Mouse (Mus musculus) intestine, embryonic 16.5 days (tissue): ENCODE measurements around the gene Tmem14a. TPM values are rescaled to one million over a fixed set of nuclear protein-coding genes. Genes with fewer than 3 reads are reported as not detected.
A peak's percentile ranks its signal among the peaks of the same experiment; 100 is the strongest.
"Not testable (repeated sequence)": the region's sequence is repeated elsewhere in the genome, so short reads cannot be mapped to it uniquely, and the experiment has no call there.

Experiments used
- ATAC-seq: fragments of 200-750 bp; cut with Nextera tagmentation; 2 replicates; pipeline ENCODE4 v1.8.0; 2017; ENCODE audit warnings: moderate TSS enrichment, moderate library complexity
- H3K27ac ChIP-seq: fragments of 300-500 bp; sonication (generic); 2 replicates; pipeline ENCODE4 v1.5.1; 2014; ENCODE audit warnings: mild to moderate bottlenecking, low read length
- H3K27me3 ChIP-seq: fragments of 300-500 bp; sonication (generic); replicated peaks from 2 replicates; pipeline ENCODE4 v1.6.1; 2014; ENCODE audit warnings: low read length, control low read depth, mixed read lengths; ENCODE audit not compliant: control insufficient read depth, insufficient read depth
- H3K36me3 ChIP-seq: fragments of 300-500 bp; sonication (generic); 2 replicates; pipeline ENCODE4 v1.6.1; 2014; ENCODE audit warnings: low read length, control low read depth; ENCODE audit not compliant: control insufficient read depth, insufficient read depth
- H3K4me1 ChIP-seq: fragments of 300-500 bp; sonication (generic); 2 replicates; pipeline ENCODE4 v1.6.1; 2014; ENCODE audit warnings: low read length, control low read depth, mixed read lengths; ENCODE audit not compliant: control insufficient read depth, insufficient read depth
- H3K4me2 ChIP-seq: fragments of 300-500 bp; sonication (generic); 2 replicates; pipeline ENCODE4 v1.6.1; 2014; ENCODE audit warnings: low read depth, low read length, control low read depth
- H3K4me3 ChIP-seq: fragments of 300-500 bp; sonication (generic); 2 replicates; pipeline ENCODE4 v1.5.1; 2014; ENCODE audit warnings: mild to moderate bottlenecking, low read length
- H3K9ac ChIP-seq: fragments of 300-500 bp; sonication (generic); 2 replicates; pipeline ENCODE4 v1.6.1; 2014; ENCODE audit warnings: low read depth, low read length
- H3K9me3 ChIP-seq: fragments of 300-500 bp; sonication (generic); 2 replicates; pipeline ENCODE4 v1.6.1; 2016; ENCODE audit warnings: low read length, control low read depth; ENCODE audit not compliant: control insufficient read depth
- WGBS: fragments of 180-500 bp; shearing (Covaris S2); extraction: QIAGEN DNeasy Blood & Tissue Kit; methylation state at CpG from one replicate; pipeline ENCODE4 v1.1.7; 2014; 5-methylcytosine and 5-hydroxymethylcytosine counted together
- polyA plus RNA-seq: library from polyadenylated mRNA; unstranded; fragments of >200 nt; fragmentation: Nextera tagmentation; extraction: Ambion mirVana; gene quantifications from 2 replicates; pipeline ENCODE4 v1.2.1, GENCODE M21; 2015

Gene Tmem14a
- 12.8 and 14.1 TPM in 2 replicates for polyA plus RNA-seq

GRCm38 (mm10) chr1:21218489-21218919 lies at the start of gene Tmem14a:
Gene Tmem14a (plus strand): TSS chr1:21218575.
- 1% methylated on average over 17 of the region's 17 CpGs for WGBS
- Histone ChIP-seq H3K27me3 (no peaks in the 10 kb centered on the region), H3K9me3 (no peaks in the 10 kb centered on the region), H3K4me3 (peak within 1 kb of the TSS; percentile 73), H3K36me3 (no peaks in the 10 kb centered on the region), H3K4me2 (peak within 1 kb of the TSS; percentile 59), H3K27ac (peak within 1 kb of the TSS; percentile 80), H3K9ac (peak within 1 kb of the TSS; percentile 87), H3K4me1 (peaks cover 3% of the 10 kb centered on the region; the same call in 1 of the 2 replicates)
- ATAC-seq = peak; percentile 95

- H3K36me3 ChIP-seq = no peaks in the 10 kb centered on the region
- no peaks in the 10 kb centered on the region for H3K4me1 ChIP-seq
- no peak overlapping the region for H3K4me2 ChIP-seq
- H3K9me3 ChIP-seq = no peaks in the 10 kb centered on the region
- H3K4me3 ChIP-seq = no peak overlapping the region
- H3K9ac ChIP-seq = no peak overlapping the region
- H3K27me3 ChIP-seq = no peaks in the 10 kb centered on the region
- no peak overlapping the region for H3K27ac ChIP-seq
- no peak for ATAC-seq
- 97% methylated on average over 6 of the region's 6 CpGs for WGBS
Observed at GRCm38 (mm10) chr1:21185196-21185595, 33.2 kb upstream of the Tmem14a start.

- Histone ChIP-seq H3K4me3 (no peak overlapping the region), H3K9ac (no peak overlapping the region), H3K36me3 (no peaks in the 10 kb centered on the region), H3K4me1 (no peaks in the 10 kb centered on the region), H3K27me3 (no peaks in the 10 kb centered on the region), H3K27ac (no peak overlapping the region), H3K9me3 (no peaks in the 10 kb centered on the region), H3K4me2 (no peak overlapping the region)
- no peak for ATAC-seq
- WGBS = 83% methylated on average over 1 of the region's 1 CpGs
Observed at GRCm38 (mm10) chr1:21206241-21206640, 12.1 kb upstream of the Tmem14a start.

- not testable (repeated sequence) for ATAC-seq, H3K9me3 ChIP-seq, H3K27me3 ChIP-seq, H3K9ac ChIP-seq, H3K4me3 ChIP-seq, H3K27ac ChIP-seq, H3K4me2 ChIP-seq, H3K36me3 ChIP-seq, H3K4me1 ChIP-seq
- 28% methylated on average over 3 of the region's 3 CpGs for WGBS
Observed at GRCm38 (mm10) chr1:21213537-21213936, 4.8 kb upstream of the Tmem14a start.

GRCm38 (mm10) chr1:21213991-21214692 lies 4.2 kb upstream of the Tmem14a start:
- H3K36me3 ChIP-seq, H3K4me2 ChIP-seq, H3K27me3 ChIP-seq, H3K4me1 ChIP-seq, H3K27ac ChIP-seq, ATAC-seq, H3K4me3 ChIP-seq, H3K9ac ChIP-seq, H3K9me3 ChIP-seq: not testable (repeated sequence)
- WGBS = 78% methylated on average over 6 of the region's 6 CpGs

- ATAC-seq = no peak
- Histone ChIP-seq H3K27me3 (no peaks in the 10 kb centered on the region), H3K4me2 (no peak overlapping the region), H3K36me3 (no peaks in the 10 kb centered on the region), H3K27ac (no peak overlapping the region), H3K9me3 (no peaks in the 10 kb centered on the region), H3K4me3 (no peak overlapping the region), H3K4me1 (no peaks in the 10 kb centered on the region), H3K9ac (no peak overlapping the region)
- WGBS = 85% methylated on average over 6 of the region's 6 CpGs
Observed at GRCm38 (mm10) chr1:21227756-21228395, 9.5 kb downstream of the Tmem14a start.

GRCm38 (mm10) chr1:21228740-21229722 lies 10.7 kb downstream of the Tmem14a start:
- not testable (repeated sequence) for H3K9me3 ChIP-seq, H3K27me3 ChIP-seq, H3K4me1 ChIP-seq, H3K27ac ChIP-seq, H3K36me3 ChIP-seq, H3K4me3 ChIP-seq, H3K4me2 ChIP-seq, H3K9ac ChIP-seq
- peak; percentile 65 for ATAC-seq
- 63% methylated on average over 15 of the region's 15 CpGs for WGBS

- no peaks in the 10 kb centered on the region for H3K27me3 ChIP-seq
- no peak overlapping the region for H3K4me3 ChIP-seq
- no peak overlapping the region for H3K27ac ChIP-seq
- no peaks in the 10 kb centered on the region for H3K36me3 ChIP-seq
- ATAC-seq = no peak
- no peaks in the 10 kb centered on the region for H3K9me3 ChIP-seq
- H3K4me2 ChIP-seq = no peak overlapping the region
- no peaks in the 10 kb centered on the region for H3K4me1 ChIP-seq
- no peak overlapping the region for H3K9ac ChIP-seq
- WGBS = 81% methylated on average over 2 of the region's 2 CpGs
Observed at GRCm38 (mm10) chr1:21230376-21230775, 12.0 kb downstream of the Tmem14a start.
